Mouse (Mus musculus): ENCODE data around the gene Polr2b. TPM values are rescaled to one million over a fixed set of nuclear protein-coding genes. Genes with fewer than 3 reads are reported as not detected.

Polr2b gene
- polyA plus RNA-seq (2012; rRNA removed) = 12.9 and 21.8 TPM in 2 replicates

GRCm38 (mm10) chr5:77309924-77310772 lies at the start of gene Polr2b, which contains the start of gene Noa1:
Gene Polr2b, plus strand, starts transcription at chr5:77310147.
Gene Noa1, minus strand, starts transcription at chr5:77310084.
- TF ChIP-seq CTCF (IDR thresholded peaks at IDR 0.05; ENCODE audit: control insufficient read depth, insufficient read depth, insufficient replicate concordance, low read depth, low read length) (no peak), POLR2A (IDR thresholded peaks at IDR 0.05; ENCODE audit: control insufficient read depth, low read depth, low read length) (peak; percentile 71)
- H3K36me3 ChIP-seq (ENCODE audit: control insufficient read depth, insufficient read depth, low read length) = peaks cover 1% of the 10 kb centered on the region; the same call in 1 of the 2 replicates
- no peaks in the 10 kb centered on the region for H3K27me3 ChIP-seq (ENCODE audit: control insufficient read depth, insufficient read depth, low read length)
- peak within 1 kb of the TSS; percentile 96 for H3K27ac ChIP-seq (ENCODE audit: control insufficient read depth, insufficient read depth, low read depth, low read length)
- H3K4me3 ChIP-seq (ENCODE audit: control insufficient read depth, low read depth, low read length) = peak within 1 kb of the TSS; percentile 98
- peaks cover 5% of the 10 kb centered on the region for H3K4me1 ChIP-seq (ENCODE audit: control insufficient read depth, insufficient read depth, low read length)

GRCm38 (mm10) chr5:77261137-77261536 lies 48.8 kb upstream of the Polr2b start:
- TF ChIP-seq CTCF (IDR thresholded peaks at IDR 0.05; ENCODE audit: control insufficient read depth, insufficient read depth, insufficient replicate concordance, low read depth, low read length) = no peak
- TF ChIP-seq POLR2A (IDR thresholded peaks at IDR 0.05; ENCODE audit: control insufficient read depth, low read depth, low read length) = no peak
- H3K4me1 ChIP-seq (ENCODE audit: control insufficient read depth, insufficient read depth, low read length) = peaks cover 3% of the 10 kb centered on the region
- H3K4me3 ChIP-seq (ENCODE audit: control insufficient read depth, low read depth, low read length) = no peak overlapping the region
- no peaks in the 10 kb centered on the region for H3K27me3 ChIP-seq (ENCODE audit: control insufficient read depth, insufficient read depth, low read length)
- no peak overlapping the region for H3K27ac ChIP-seq (ENCODE audit: control insufficient read depth, insufficient read depth, low read depth, low read length)
- no peaks in the 10 kb centered on the region for H3K36me3 ChIP-seq (ENCODE audit: control insufficient read depth, insufficient read depth, low read length)

- Histone ChIP-seq H3K36me3 (ENCODE audit: control insufficient read depth, insufficient read depth, low read length) (no peaks in the 10 kb centered on the region), H3K27ac (ENCODE audit: control insufficient read depth, insufficient read depth, low read depth, low read length) (no peak overlapping the region), H3K4me3 (ENCODE audit: control insufficient read depth, low read depth, low read length) (no peak overlapping the region), H3K4me1 (ENCODE audit: control insufficient read depth, insufficient read depth, low read length) (peaks cover 8% of the 10 kb centered on the region), H3K27me3 (ENCODE audit: control insufficient read depth, insufficient read depth, low read length) (no peaks in the 10 kb centered on the region)
- no peak for TF ChIP-seq CTCF (IDR thresholded peaks at IDR 0.05; ENCODE audit: control insufficient read depth, insufficient read depth, insufficient replicate concordance, low read depth, low read length)
- TF ChIP-seq POLR2A (IDR thresholded peaks at IDR 0.05; ENCODE audit: control insufficient read depth, low read depth, low read length) = no peak
These were observed 47.8 kb upstream of the Polr2b start for GRCm38 (mm10) chr5:77262105-77262504.

GRCm38 (mm10) chr5:77265081-77265670 lies 44.8 kb upstream of the Polr2b start, which contains the start of gene Rest:
Gene Rest, plus strand, starts transcription at chr5:77265491.
- Histone ChIP-seq H3K36me3 (ENCODE audit: control insufficient read depth, insufficient read depth, low read length) (no peaks in the 10 kb centered on the region), H3K4me3 (ENCODE audit: control insufficient read depth, low read depth, low read length) (peak within 1 kb of the TSS; percentile 96)

GRCm38 (mm10) chr5:77265671-77266065 lies 44.3 kb upstream of the Polr2b start:
- H3K27me3 ChIP-seq (ENCODE audit: control insufficient read depth, insufficient read depth, low read length) = no peaks in the 10 kb centered on the region
- peaks cover 11% of the 10 kb centered on the region for H3K4me1 ChIP-seq (ENCODE audit: control insufficient read depth, insufficient read depth, low read length)
- peak overlapping the region; percentile 96 for H3K4me3 ChIP-seq (ENCODE audit: control insufficient read depth, low read depth, low read length)
- no peaks in the 10 kb centered on the region for H3K36me3 ChIP-seq (ENCODE audit: control insufficient read depth, insufficient read depth, low read length)
- peak overlapping the region; percentile 34 for H3K27ac ChIP-seq (ENCODE audit: control insufficient read depth, insufficient read depth, low read depth, low read length)
- TF ChIP-seq CTCF (IDR thresholded peaks at IDR 0.05; ENCODE audit: control insufficient read depth, insufficient read depth, insufficient replicate concordance, low read depth, low read length) (no peak), POLR2A (IDR thresholded peaks at IDR 0.05; ENCODE audit: control insufficient read depth, low read depth, low read length) (no peak)

More at GRCm38 (mm10) chr5:77265081-77265670, 44.8 kb upstream of the Polr2b start, which contains the start of gene Rest:
- TF ChIP-seq CTCF (IDR thresholded peaks at IDR 0.05; ENCODE audit: control insufficient read depth, insufficient read depth, insufficient replicate concordance, low read depth, low read length) (no peak), POLR2A (IDR thresholded peaks at IDR 0.05; ENCODE audit: control insufficient read depth, low read depth, low read length) (peak; percentile 52; the same call in 1 of the 2 replicates)
- Histone ChIP-seq H3K4me1 (ENCODE audit: control insufficient read depth, insufficient read depth, low read length) (peaks cover 11% of the 10 kb centered on the region), H3K27me3 (ENCODE audit: control insufficient read depth, insufficient read depth, low read length) (no peaks in the 10 kb centered on the region), H3K27ac (ENCODE audit: control insufficient read depth, insufficient read depth, low read depth, low read length) (peak within 1 kb of the TSS; percentile 71)

GRCm38 (mm10) chr5:77266066-77266885 lies 43.7 kb upstream of the Polr2b start:
- peak overlapping the region; percentile 94 for H3K27ac ChIP-seq (ENCODE audit: control insufficient read depth, insufficient read depth, low read depth, low read length)
- no peaks in the 10 kb centered on the region for H3K27me3 ChIP-seq (ENCODE audit: control insufficient read depth, insufficient read depth, low read length)
- peak overlapping the region; percentile 96 for H3K4me3 ChIP-seq (ENCODE audit: control insufficient read depth, low read depth, low read length)
- TF ChIP-seq CTCF (IDR thresholded peaks at IDR 0.05; ENCODE audit: control insufficient read depth, insufficient read depth, insufficient replicate concordance, low read depth, low read length) (no peak), POLR2A (IDR thresholded peaks at IDR 0.05; ENCODE audit: control insufficient read depth, low read depth, low read length) (peak; percentile 31; the same call in 1 of the 2 replicates)
- no peaks in the 10 kb centered on the region for H3K36me3 ChIP-seq (ENCODE audit: control insufficient read depth, insufficient read depth, low read length)
- H3K4me1 ChIP-seq (ENCODE audit: control insufficient read depth, insufficient read depth, low read length) = peaks cover 11% of the 10 kb centered on the region
